ENCODE assay signal across 9 mouse cellular contexts in the genomic region with DNA sequence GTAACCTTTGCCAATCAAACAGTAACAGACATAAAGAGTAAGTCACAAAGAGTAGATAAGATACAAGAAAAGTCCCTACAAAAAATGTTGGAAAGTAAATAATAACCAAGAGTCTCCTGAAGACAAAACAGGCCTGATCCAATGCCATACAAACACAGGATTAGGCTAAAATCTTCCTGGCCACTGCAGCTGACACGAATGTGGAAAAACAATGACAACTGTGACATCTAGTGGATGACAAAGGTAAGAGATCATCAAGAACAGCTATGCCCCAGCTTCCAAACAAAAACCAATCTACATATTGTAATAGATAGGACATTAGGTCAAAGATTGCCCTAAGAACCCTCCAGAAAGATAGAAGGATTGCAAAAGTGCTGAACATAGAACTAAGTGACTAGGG. TPM values are rescaled to one million over a fixed set of nuclear protein-coding genes. Genes with fewer than 3 reads are reported as not detected.
DNase-seq lines count a peak whose midpoint lies in the region; ATAC-seq and TF ChIP-seq lines count a peak whose summit lies in the region.
"Had no signal": no experiment of that assay in that cellular context is flagged by ENCODE, and none has a peak within 500 bp of the region (broad histone marks: within the 10 kb centered on the region; RNA-seq: fewer than 3 reads in every experiment).

No protein-coding gene starts in this region.

- no peak for ATAC-seq in kidney, postnatal 0 days (replicated peaks; ENCODE audit: low FRiP score, low read depth)
- no peak for ATAC-seq in kidney, embryonic 14.5 days (ENCODE audit: low FRiP score, low TSS enrichment)

- no peak overlapping the region for H3K4me3 ChIP-seq in kidney, postnatal 0 days (replicated peaks; ENCODE audit: low read depth, low read length)
- no peak overlapping the region for H3K4me3 ChIP-seq in kidney, embryonic 14.5 days (ENCODE audit: low read length)
- H3K4me3 ChIP-seq in MEL (ENCODE audit: control insufficient read depth in 1 of 2, insufficient read depth in 1 of 2, low read depth in 2 of 2, low read length in 2 of 2) = no peak overlapping the region
- H3K4me3 ChIP-seq: megakaryocyte, embryonic 14.5 days had no signal

- no peak for TF ChIP-seq EP300 in MEL (IDR thresholded peaks at IDR 0.05; ENCODE audit: low read depth in 1 of 2, low read length in 2 of 2)

- H3K27me3 ChIP-seq in kidney, postnatal 0 days (ENCODE audit: insufficient read depth, low read length) = no peaks in the 10 kb centered on the region
- H3K27me3 ChIP-seq in kidney, embryonic 14.5 days (ENCODE audit: control insufficient read depth, insufficient read depth, low read length) = no peaks in the 10 kb centered on the region
- peaks cover 0 to 2% of the 10 kb centered on the region in 2 experiments; a peak in 2 of 4 replicates for H3K27me3 ChIP-seq in MEL (ENCODE audit: control insufficient read depth in 1 of 2, insufficient read depth in 2 of 2, low read length in 2 of 2)

- no peaks in the 10 kb centered on the region for H3K4me1 ChIP-seq in kidney, postnatal 0 days (replicated peaks; ENCODE audit: insufficient read depth, low read length)
- no peaks in the 10 kb centered on the region for H3K4me1 ChIP-seq in kidney, embryonic 14.5 days (ENCODE audit: control insufficient read depth, insufficient read depth, low read length)
- no peaks in the 10 kb centered on the region for H3K4me1 ChIP-seq in MEL (ENCODE audit: control insufficient read depth in 1 of 2, insufficient read depth in 2 of 2, low read length in 2 of 2)
- H3K4me1 ChIP-seq: megakaryocyte, embryonic 14.5 days had no signal

- no peak overlapping the region for H3K27ac ChIP-seq in kidney, postnatal 0 days
- H3K27ac ChIP-seq in kidney, embryonic 14.5 days (ENCODE audit: low read depth, low read length) = no peak overlapping the region
- H3K27ac ChIP-seq in MEL (ENCODE audit: control insufficient read depth, low read depth, low read length) = no peak overlapping the region

- H3K36me3 ChIP-seq in kidney, postnatal 0 days (ENCODE audit: insufficient read depth, low read length) = no peaks in the 10 kb centered on the region
- no peaks in the 10 kb centered on the region for H3K36me3 ChIP-seq in kidney, embryonic 14.5 days (ENCODE audit: control insufficient read depth, insufficient read depth, low read length)
- no peaks in the 10 kb centered on the region for H3K36me3 ChIP-seq in MEL (ENCODE audit: control insufficient read depth in 1 of 2, insufficient read depth in 2 of 2, low read length in 2 of 2)

- no peaks in the 10 kb centered on the region for H3K9me3 ChIP-seq in kidney, postnatal 0 days (replicated peaks; ENCODE audit: low read length)
- no peaks in the 10 kb centered on the region for H3K9me3 ChIP-seq in kidney, embryonic 14.5 days (ENCODE audit: control insufficient read depth, low read length)
- no peaks in the 10 kb centered on the region for H3K9me3 ChIP-seq in MEL (replicated peaks; ENCODE audit: insufficient read depth, low read length)
- H3K9me3 ChIP-seq: megakaryocyte, embryonic 14.5 days had no signal

- peak; percentile 66 for TF ChIP-seq RAD21 in MEL (IDR thresholded peaks at IDR 0.05; ENCODE audit: low read depth, low read length)

- TF ChIP-seq POLR2A in MEL (IDR thresholded peaks at IDR 0.05; ENCODE audit: control insufficient read depth in 1 of 2, insufficient read depth in 1 of 2, low read depth in 1 of 2, low read length in 2 of 2, poor library complexity in 1 of 2) = no peak

- TF ChIP-seq CTCF in kidney, postnatal 0 days (IDR thresholded peaks at IDR 0.05; ENCODE audit: low read depth) = peak; percentile 70
- peak in 1 of 3 experiments; percentile 56; a peak in 2 of 6 replicates for TF ChIP-seq CTCF in MEL (IDR thresholded peaks at IDR 0.05 in 2 of 3, conservative IDR thresholded peaks at IDR 0.05 in 1 of 3; ENCODE audit: control insufficient read depth in 1 of 3, insufficient read depth in 1 of 3, low read depth in 2 of 3, low read length in 3 of 3, poor library complexity in 1 of 3, severe bottlenecking in 1 of 3)

- DNase-seq in cerebellum, adult 9-10 months = peak; percentile 35
- DNase-seq in cerebellum, adult 18-20 months = no peak
- DNase-seq in kidney, postnatal 0 days (ENCODE audit: low spot score) = peak; percentile 77
- no peak for DNase-seq in MEL (ENCODE audit: low read depth, low spot score)
- DNase-seq in lung, postnatal 14 days = peak; percentile 7
- DNase-seq in Muller cell, postnatal 12 days (ENCODE audit: inconsistent ontology term) = no peak
- no peak for DNase-seq in testis, postnatal 10 days (ENCODE audit: low spot score)

- H3K79me2 ChIP-seq in MEL (ENCODE audit: control insufficient read depth, insufficient read depth, low read length, poor library complexity) = no peaks in the 10 kb centered on the region

- H3K4me2 ChIP-seq in kidney, postnatal 0 days (ENCODE audit: low read length) = no peak overlapping the region
- H3K4me2 ChIP-seq in kidney, embryonic 14.5 days (replicated peaks; ENCODE audit: low read depth, low read length) = no peak overlapping the region

- H3K9ac ChIP-seq in kidney, postnatal 0 days (ENCODE audit: low read depth, low read length) = no peak overlapping the region
- H3K9ac ChIP-seq in kidney, embryonic 14.5 days (ENCODE audit: low read depth, low read length) = no peak overlapping the region
- H3K9ac ChIP-seq in MEL (ENCODE audit: control insufficient read depth, low read depth, low read length, poor library complexity, severe bottlenecking) = no peak overlapping the region

- 0% methylated on average over 1 of the region's 1 CpGs for WGBS in kidney, postnatal 0 days
- 0% methylated on average over 1 of the region's 1 CpGs for WGBS in kidney, embryonic 14.5 days

TF ChIP-seq in MEL, 35 proteins besides CTCF, POLR2A, EP300 and RAD21:
- peak; percentile 18; the same call in 1 of the 2 replicates for TF ChIP-seq ZC3H11A (IDR thresholded peaks at IDR 0.05; ENCODE audit: low read depth, low read length)
- TF ChIP-seq SMC3 (IDR thresholded peaks at IDR 0.05; ENCODE audit: low read depth, low read length) = peak; percentile 43
- no peak for TF ChIP-seq E2F4 (IDR thresholded peaks at IDR 0.05; ENCODE audit: borderline replicate concordance, low read depth, low read length)
- no peak for TF ChIP-seq TCF12 (IDR thresholded peaks at IDR 0.05; ENCODE audit: low read depth, low read length)
- no peak for TF ChIP-seq KAT2A (conservative IDR thresholded peaks at IDR 0.05; ENCODE audit: low read depth, low read length)
- no peak for TF ChIP-seq USF1 (IDR thresholded peaks at IDR 0.05; ENCODE audit: low read depth, low read length)
- TF ChIP-seq POLR2AphosphoS2 (IDR thresholded peaks at IDR 0.05; ENCODE audit: low read length) = no peak

RNA-seq across cellular contexts. Expression of a gene that starts 19.2 kb away (rescaled TPM):
- 32.5 and 36.5 TPM in 2 replicates for polyA plus RNA-seq in kidney, postnatal 0 days (2015; fragmentation: Nextera tagmentation; extraction: Ambion mirVana)
- 25.5 and 61.4 TPM in 2 replicates for polyA plus RNA-seq in kidney, embryonic 14.5 days (2014; fragmentation: Nextera tagmentation; extraction: Ambion mirVana)
- total RNA-seq in MEL (2012; rRNA removed) = 0.10 and 0.15 TPM in 2 replicates
- polyA plus RNA-seq in MEL (2012; ENCODE audit: insufficient read depth in 1 of 2, insufficient read length in 2 of 2, low read depth in 1 of 2, low replicate concordance in 2 of 2, missing spikeins in 1 of 2) = under 1 TPM in 1 of 2 experiments, not detected in 1; 0.82 TPM

RNA-seq across cellular contexts. Expression of a gene that starts 32.9 kb away (rescaled TPM):
- 55.7 and 59.9 TPM in 2 replicates for polyA plus RNA-seq in kidney, postnatal 0 days (2015; fragmentation: Nextera tagmentation; extraction: Ambion mirVana)
- 37.3 and 42.7 TPM in 2 replicates for polyA plus RNA-seq in kidney, embryonic 14.5 days (2014; fragmentation: Nextera tagmentation; extraction: Ambion mirVana)
- 27.0 and 32.8 TPM in 2 replicates for total RNA-seq in MEL (2012; rRNA removed)
- 10 to 100 TPM in 1 of 2 experiments, not detected in 1; 32.8 TPM for polyA plus RNA-seq in MEL (2012; ENCODE audit: insufficient read depth in 1 of 2, insufficient read length in 2 of 2, low read depth in 1 of 2, low replicate concordance in 2 of 2, missing spikeins in 1 of 2)

RNA-seq across cellular contexts. Expression of a gene that starts 33.1 kb away (rescaled TPM):
- 17.9 and 23.4 TPM in 2 replicates for polyA plus RNA-seq in kidney, postnatal 0 days (2015; fragmentation: Nextera tagmentation; extraction: Ambion mirVana)
- polyA plus RNA-seq in kidney, embryonic 14.5 days (2014; fragmentation: Nextera tagmentation; extraction: Ambion mirVana) = 23.2 and 31.1 TPM in 2 replicates
- total RNA-seq in MEL (2012; rRNA removed) = 27.5 and 34.0 TPM in 2 replicates
- polyA plus RNA-seq in MEL (2012; ENCODE audit: insufficient read depth in 1 of 2, insufficient read length in 2 of 2, low read depth in 1 of 2, low replicate concordance in 2 of 2, missing spikeins in 1 of 2) = 10 to 100 TPM in 1 of 2 experiments, not detected in 1; 17.2 TPM

RNA-seq across cellular contexts. Expression of a gene that starts 48.3 kb away (rescaled TPM):
- polyA plus RNA-seq in kidney, postnatal 0 days (2015; fragmentation: Nextera tagmentation; extraction: Ambion mirVana) = 12.1 and 12.4 TPM in 2 replicates
- polyA plus RNA-seq in kidney, embryonic 14.5 days (2014; fragmentation: Nextera tagmentation; extraction: Ambion mirVana) = 10.7 and 29.9 TPM in 2 replicates
- 40.2 and 49.8 TPM in 2 replicates for total RNA-seq in MEL (2012; rRNA removed)
- polyA plus RNA-seq in MEL (2012; ENCODE audit: insufficient read depth in 1 of 2, insufficient read length in 2 of 2, low read depth in 1 of 2, low replicate concordance in 2 of 2, missing spikeins in 1 of 2) = 10 to 100 TPM in 1 of 2 experiments, not detected in 1; 42.6 TPM

Comparison
In these comparisons a context has a peak if more than half of its experiments do, and no peak if none do; other contexts are left out.
1. DNase-seq: peak in cerebellum, adult 9-10 months (single experiment), kidney, postnatal 0 days (single experiment) and lung, postnatal 14 days (single experiment); none in cerebellum, adult 18-20 months (0 of 2), MEL (single experiment), Muller cell, postnatal 12 days (single experiment) and testis, postnatal 10 days (single experiment).
2. RNA of a gene that starts 19.2 kb away (polyA plus RNA-seq): 32.5 to 36.5 TPM in kidney, postnatal 0 days and 25.5 to 61.4 TPM in kidney, embryonic 14.5 days; 0.82 TPM in MEL; every median in the first group is over 10 times any median in the second.